Mouse (Mus musculus): Measurements from ENCODE around the gene Aip. TPM values are rescaled to one million over a fixed set of nuclear protein-coding genes. Genes with fewer than 3 reads are reported as not detected.
A peak's percentile ranks its signal among the peaks of the same experiment; 100 is the strongest.

The Aip gene
- polyA plus RNA-seq, 1 experiment from 2014 or later: 86.9 TPM

DNA sequence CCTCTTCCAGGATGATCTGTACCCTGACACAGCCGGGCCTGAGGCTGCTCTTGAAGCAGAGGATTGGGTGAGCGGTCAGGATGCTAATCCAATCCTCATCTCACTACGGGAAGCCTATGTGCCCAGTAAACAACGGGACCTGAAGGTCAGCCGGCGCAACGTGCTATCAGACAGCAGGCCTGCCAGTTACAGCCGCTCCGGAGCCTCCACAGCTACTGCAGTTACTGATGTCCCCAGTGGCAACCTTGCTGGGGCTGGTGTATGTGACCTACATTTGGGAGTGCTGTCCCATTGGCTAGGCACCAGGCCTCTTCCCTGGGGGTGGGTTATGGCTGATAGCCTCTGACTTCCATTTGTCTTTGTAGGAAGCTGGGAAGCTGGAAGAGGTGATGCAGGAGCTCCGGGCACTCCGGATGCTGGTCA, 27.6 kb upstream of the Aip start, which contains the start of gene Ptprcap:
Gene Ptprcap (plus strand): TSS at position 373 of the 423 bp plus-strand sequence.
- no peaks in the 10 kb centered on the region for H3K9me3 ChIP-seq (replicated peaks; ENCODE audit: control insufficient read depth, low read length)
- WGBS: 67% methylated on average over 11 of the region's 11 CpGs
- H3K4me3 ChIP-seq (replicated peaks; ENCODE audit: low read length): no peak within 1 kb of the TSS
- H3K4me1 ChIP-seq (ENCODE audit: control insufficient read depth, insufficient read depth, low read length): peaks cover 8% of the 10 kb centered on the region
- no peaks in the 10 kb centered on the region for H3K27me3 ChIP-seq (ENCODE audit: control insufficient read depth, insufficient read depth, low read length)
- H3K4me2 ChIP-seq (ENCODE audit: low read depth, low read length): no peak within 1 kb of the TSS
- no peak within 1 kb of the TSS for H3K9ac ChIP-seq (ENCODE audit: low read length)
- no peak within 1 kb of the TSS for H3K27ac ChIP-seq (ENCODE audit: low read length)
- H3K36me3 ChIP-seq (ENCODE audit: control insufficient read depth, insufficient read depth, low read length): peaks cover 9% of the 10 kb centered on the region
- no peak for ATAC-seq (ENCODE audit: insufficient read depth, low FRiP score)

DNA sequence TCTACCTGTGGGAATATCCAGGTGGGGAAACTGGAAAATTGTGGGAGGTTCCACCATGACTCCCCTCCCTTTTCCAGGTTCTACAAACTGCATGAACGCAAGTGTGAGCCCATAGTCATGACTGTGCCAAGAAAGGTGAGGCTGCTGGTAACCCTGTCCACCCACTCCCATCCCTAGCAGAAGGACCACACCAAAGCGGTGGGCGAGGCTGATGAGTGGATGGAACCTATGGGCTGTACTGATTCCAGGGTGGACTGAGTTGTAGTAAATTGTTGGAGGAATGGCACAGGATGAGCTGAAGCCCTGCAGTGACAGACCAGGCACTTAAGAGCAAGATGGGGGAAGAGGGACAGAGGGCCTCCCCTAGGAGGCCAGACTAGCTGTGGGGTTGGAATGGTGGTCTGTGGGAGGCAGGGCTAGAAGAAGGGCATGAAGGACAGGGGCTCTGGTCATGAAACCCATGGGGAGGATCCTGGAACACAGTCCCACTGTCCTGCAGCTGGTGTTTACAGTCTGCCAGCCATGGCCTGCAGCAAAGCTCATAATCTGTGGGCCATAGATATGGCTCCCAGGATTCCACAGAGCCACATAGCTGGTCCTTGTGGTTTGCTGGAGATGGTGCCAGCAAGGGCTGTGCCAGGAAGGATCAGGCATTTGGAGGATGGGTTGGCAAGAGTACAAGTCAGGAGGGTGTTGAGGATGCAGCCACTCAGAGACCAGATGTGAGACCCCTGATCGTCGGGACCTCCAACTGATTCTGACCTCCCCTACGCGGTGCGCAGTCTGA, 27.0 kb upstream of the Aip start:
- 90% methylated on average over 8 of the region's 8 CpGs for WGBS
- Histone ChIP-seq H3K27ac (ENCODE audit: low read length) (no peak overlapping the region), H3K36me3 (ENCODE audit: control insufficient read depth, insufficient read depth, low read length) (peaks cover 9% of the 10 kb centered on the region), H3K27me3 (ENCODE audit: control insufficient read depth, insufficient read depth, low read length) (no peaks in the 10 kb centered on the region), H3K4me1 (ENCODE audit: control insufficient read depth, insufficient read depth, low read length) (peaks cover 14% of the 10 kb centered on the region), H3K4me3 (replicated peaks; ENCODE audit: low read length) (no peak overlapping the region), H3K9ac (ENCODE audit: low read length) (no peak overlapping the region), H3K4me2 (ENCODE audit: low read depth, low read length) (no peak overlapping the region), H3K9me3 (replicated peaks; ENCODE audit: control insufficient read depth, low read length) (no peaks in the 10 kb centered on the region)
- ATAC-seq (ENCODE audit: insufficient read depth, low FRiP score): no peak

DNA sequence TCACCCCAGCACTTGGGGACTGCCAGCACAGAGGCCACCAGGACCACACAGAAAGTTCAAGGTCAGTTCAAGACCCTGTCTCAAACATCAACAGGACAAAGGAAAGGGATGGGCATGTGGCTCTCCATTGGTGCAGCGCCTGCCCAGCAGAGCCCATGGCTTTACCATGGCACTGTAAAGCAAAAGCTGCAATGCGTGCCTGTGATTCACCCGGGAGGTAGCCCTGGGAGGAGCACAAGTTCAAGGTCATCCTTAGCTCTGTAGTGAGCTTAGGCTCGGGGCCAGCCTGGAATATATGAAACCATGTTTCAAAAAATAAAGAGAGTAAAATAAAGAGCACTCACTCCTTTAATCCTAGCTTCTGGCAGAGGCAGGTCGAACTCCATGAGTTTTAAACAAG, 26.2 kb upstream of the Aip start:
- Histone ChIP-seq H3K36me3 (ENCODE audit: control insufficient read depth, insufficient read depth, low read length) (peaks cover 9% of the 10 kb centered on the region), H3K4me1 (ENCODE audit: control insufficient read depth, insufficient read depth, low read length) (peaks cover 15% of the 10 kb centered on the region)

DNA sequence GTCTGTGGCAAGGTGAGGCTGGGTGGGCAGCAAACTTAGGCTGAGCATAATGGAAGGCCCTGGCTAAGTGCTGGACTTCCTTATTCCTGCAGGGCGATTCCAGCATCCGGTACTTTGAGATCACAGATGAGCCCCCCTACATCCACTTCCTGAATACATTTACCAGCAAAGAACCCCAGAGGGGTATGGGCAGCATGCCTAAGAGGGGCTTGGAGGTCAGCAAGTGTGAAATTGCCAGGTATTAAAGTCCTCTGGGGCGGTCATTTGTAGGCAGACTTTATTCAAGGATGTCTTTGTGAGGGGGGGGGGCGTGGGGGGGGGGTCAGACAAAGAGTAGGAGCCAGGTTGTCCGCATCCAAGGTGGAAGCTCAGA, 25.8 kb upstream of the Aip start:
- peaks cover 9% of the 10 kb centered on the region for H3K36me3 ChIP-seq (ENCODE audit: control insufficient read depth, insufficient read depth, low read length)
- no peak overlapping the region for H3K4me3 ChIP-seq (replicated peaks; ENCODE audit: low read length)
- peaks cover 15% of the 10 kb centered on the region for H3K4me1 ChIP-seq (ENCODE audit: control insufficient read depth, insufficient read depth, low read length)
- WGBS: 81% methylated on average over 5 of the region's 5 CpGs
- ATAC-seq (ENCODE audit: insufficient read depth, low FRiP score): no peak
- no peaks in the 10 kb centered on the region for H3K27me3 ChIP-seq (ENCODE audit: control insufficient read depth, insufficient read depth, low read length)
- no peak overlapping the region for H3K9ac ChIP-seq (ENCODE audit: low read length)
- H3K27ac ChIP-seq (ENCODE audit: low read length): no peak overlapping the region
- H3K4me2 ChIP-seq (ENCODE audit: low read depth, low read length): no peak overlapping the region
- H3K9me3 ChIP-seq (replicated peaks; ENCODE audit: control insufficient read depth, low read length): no peaks in the 10 kb centered on the region

More for the DNA sequence above, 26.2 kb upstream of the Aip start:
- no peak for ATAC-seq (ENCODE audit: insufficient read depth, low FRiP score)
- Histone ChIP-seq H3K9ac (ENCODE audit: low read length) (no peak overlapping the region), H3K4me2 (ENCODE audit: low read depth, low read length) (no peak overlapping the region), H3K4me3 (replicated peaks; ENCODE audit: low read length) (no peak overlapping the region), H3K9me3 (replicated peaks; ENCODE audit: control insufficient read depth, low read length) (no peaks in the 10 kb centered on the region), H3K27me3 (ENCODE audit: control insufficient read depth, insufficient read depth, low read length) (no peaks in the 10 kb centered on the region), H3K27ac (ENCODE audit: low read length) (no peak overlapping the region)
- 90% methylated on average over 5 of the region's 5 CpGs for WGBS

DNA sequence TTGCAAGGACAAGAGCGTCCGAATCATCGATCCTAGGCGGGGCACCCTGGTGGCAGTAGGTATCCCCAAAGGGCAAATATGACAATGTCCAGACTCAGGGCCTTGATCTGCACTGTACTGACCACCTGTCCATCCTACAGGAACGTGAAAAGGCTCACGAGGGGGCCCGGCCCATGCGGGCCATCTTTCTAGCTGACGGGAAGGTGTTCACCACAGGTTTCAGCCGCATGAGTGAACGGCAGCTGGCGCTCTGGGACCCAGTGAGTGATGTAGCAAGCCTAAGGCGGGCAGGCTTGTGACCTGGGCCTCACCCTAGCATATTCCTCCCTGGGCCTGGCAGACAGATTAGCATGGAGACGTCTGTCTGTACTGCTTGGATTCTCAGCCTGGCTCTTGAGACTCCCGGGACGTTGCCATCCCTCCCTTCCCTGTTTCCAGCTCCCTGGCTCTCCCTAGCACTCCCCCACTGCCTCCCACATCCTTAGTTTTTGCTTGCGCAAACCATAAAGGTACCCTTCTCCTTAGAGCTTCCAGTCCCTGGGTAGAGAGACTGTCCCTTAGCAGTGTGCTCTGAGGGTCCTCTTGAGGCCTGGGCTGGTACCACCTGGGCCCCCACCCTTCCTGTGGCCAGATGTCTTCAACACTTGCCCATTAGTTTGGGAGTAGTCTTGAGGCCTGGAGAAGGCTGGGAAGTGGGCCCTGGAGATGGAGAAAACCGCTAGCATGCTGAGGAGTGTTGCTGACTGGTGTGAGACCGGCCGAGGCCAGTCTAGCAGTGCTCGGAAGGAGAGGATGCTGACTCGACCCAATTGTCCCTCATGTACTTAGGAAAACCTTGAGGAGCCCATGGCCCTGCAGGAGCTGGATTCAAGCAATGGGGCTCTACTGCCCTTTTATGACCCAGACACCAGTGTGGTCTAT, 25.2 kb upstream of the Aip start:
- ATAC-seq (ENCODE audit: insufficient read depth, low FRiP score): no peak
- 92% methylated on average over 22 of the region's 22 CpGs for WGBS
- Histone ChIP-seq H3K9me3 (replicated peaks; ENCODE audit: control insufficient read depth, low read length) (no peaks in the 10 kb centered on the region), H3K4me2 (ENCODE audit: low read depth, low read length) (no peak overlapping the region), H3K4me1 (ENCODE audit: control insufficient read depth, insufficient read depth, low read length) (peaks cover 15% of the 10 kb centered on the region), H3K27ac (ENCODE audit: low read length) (no peak overlapping the region), H3K9ac (ENCODE audit: low read length) (no peak overlapping the region), H3K36me3 (ENCODE audit: control insufficient read depth, insufficient read depth, low read length) (peaks cover 9% of the 10 kb centered on the region), H3K27me3 (ENCODE audit: control insufficient read depth, insufficient read depth, low read length) (no peaks in the 10 kb centered on the region), H3K4me3 (replicated peaks; ENCODE audit: low read length) (no peak overlapping the region)

DNA sequence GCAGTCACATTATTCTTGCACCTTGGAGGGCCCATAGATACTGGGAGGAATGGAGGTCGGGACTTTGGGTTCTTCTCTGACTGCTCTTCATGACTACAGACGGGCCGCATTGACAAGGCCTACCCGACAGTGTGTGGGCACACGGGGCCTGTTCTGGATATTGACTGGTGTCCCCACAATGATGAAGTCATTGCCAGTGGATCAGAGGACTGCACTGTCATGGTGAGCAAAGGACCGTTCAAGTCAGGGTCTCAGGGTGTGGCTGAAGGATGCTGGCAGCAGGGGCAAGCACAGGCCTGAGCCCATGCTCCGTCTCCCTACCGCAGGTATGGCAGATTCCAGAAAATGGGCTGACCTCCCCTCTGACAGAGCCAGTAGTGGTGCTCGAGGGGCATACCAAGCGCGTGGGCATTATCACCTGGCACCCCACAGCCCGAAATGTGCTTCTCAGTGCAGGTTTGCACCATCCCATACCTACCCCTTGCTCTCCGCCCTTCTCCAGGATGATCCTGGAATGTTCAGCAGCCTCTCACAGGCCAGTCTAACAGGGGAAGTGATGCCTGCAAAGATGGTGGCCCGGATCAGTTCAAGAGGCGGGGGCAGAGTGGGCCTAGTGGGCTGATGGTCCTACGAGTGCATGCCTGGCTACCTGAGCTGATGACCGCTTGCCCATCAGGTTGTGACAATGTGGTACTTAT, 24.3 kb upstream of the Aip start:
- Histone ChIP-seq H3K27me3 (ENCODE audit: control insufficient read depth, insufficient read depth, low read length) (no peaks in the 10 kb centered on the region), H3K9ac (ENCODE audit: low read length) (peak overlapping the region; percentile 96), H3K4me2 (ENCODE audit: low read depth, low read length) (peak overlapping the region; percentile 86), H3K9me3 (replicated peaks; ENCODE audit: control insufficient read depth, low read length) (no peaks in the 10 kb centered on the region), H3K4me3 (replicated peaks; ENCODE audit: low read length) (peak overlapping the region; percentile 87; the same call in 1 of the 2 replicates), H3K4me1 (ENCODE audit: control insufficient read depth, insufficient read depth, low read length) (peaks cover 15% of the 10 kb centered on the region), H3K27ac (ENCODE audit: low read length) (0 out of 2 replicates have a peak overlapping the region, but pooled peaks have one; percentile 76), H3K36me3 (ENCODE audit: control insufficient read depth, insufficient read depth, low read length) (peaks cover 9% of the 10 kb centered on the region)
- 92% methylated on average over 17 of the region's 17 CpGs for WGBS
- no peak for ATAC-seq (ENCODE audit: insufficient read depth, low FRiP score)

DNA sequence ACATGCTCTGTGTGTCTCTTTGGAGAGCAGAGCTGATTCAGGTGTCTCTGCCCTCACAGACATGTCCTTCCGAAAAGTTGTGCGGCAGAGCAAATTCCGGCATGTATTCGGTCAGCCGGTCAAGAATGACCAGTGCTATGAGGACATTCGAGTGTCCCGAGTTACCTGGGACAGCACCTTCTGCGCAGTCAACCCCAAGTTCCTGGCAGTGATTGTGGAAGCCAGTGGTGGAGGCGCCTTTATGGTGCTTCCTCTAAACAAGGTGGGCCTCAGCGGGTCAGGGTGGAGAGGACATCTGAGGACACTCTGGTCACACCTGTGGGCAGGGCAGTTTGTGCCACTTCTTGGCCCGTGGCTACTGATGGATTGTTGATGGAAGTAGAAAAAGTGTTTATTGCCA, 23.6 kb upstream of the Aip start:
- no peak for ATAC-seq (ENCODE audit: insufficient read depth, low FRiP score)
- Histone ChIP-seq H3K36me3 (ENCODE audit: control insufficient read depth, insufficient read depth, low read length) (peaks cover 9% of the 10 kb centered on the region), H3K9me3 (replicated peaks; ENCODE audit: control insufficient read depth, low read length) (no peaks in the 10 kb centered on the region), H3K27me3 (ENCODE audit: control insufficient read depth, insufficient read depth, low read length) (no peaks in the 10 kb centered on the region), H3K4me3 (replicated peaks; ENCODE audit: low read length) (peak overlapping the region; percentile 87), H3K4me2 (ENCODE audit: low read depth, low read length) (peak overlapping the region; percentile 86), H3K4me1 (ENCODE audit: control insufficient read depth, insufficient read depth, low read length) (peaks cover 15% of the 10 kb centered on the region), H3K9ac (ENCODE audit: low read length) (peak overlapping the region; percentile 96), H3K27ac (ENCODE audit: low read length) (peak overlapping the region; percentile 76)
- 82% methylated on average over 11 of the region's 11 CpGs for WGBS

DNA sequence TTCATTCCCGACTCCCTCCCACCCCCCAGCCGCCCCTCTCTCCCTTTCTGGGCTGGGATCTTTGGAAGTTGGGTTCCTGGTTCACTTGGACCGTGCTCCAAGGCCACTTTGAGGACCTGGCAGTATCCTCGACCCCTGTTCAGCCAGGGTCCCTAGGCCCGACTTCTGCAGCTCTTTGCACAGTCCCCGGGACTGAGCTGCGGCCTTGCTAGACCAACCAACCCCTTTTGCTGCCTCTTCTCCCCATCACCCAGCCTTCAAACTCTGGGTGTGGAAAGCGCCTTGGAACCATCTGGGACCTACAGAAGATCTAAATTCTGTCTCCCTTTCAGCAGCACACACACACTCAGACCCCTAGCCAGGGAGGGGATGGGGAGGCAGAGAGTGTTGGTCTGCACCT, 23.2 kb upstream of the Aip start:
- Histone ChIP-seq H3K36me3 (ENCODE audit: control insufficient read depth, insufficient read depth, low read length) (peaks cover 9% of the 10 kb centered on the region), H3K4me3 (replicated peaks; ENCODE audit: low read length) (peak overlapping the region; percentile 87), H3K9me3 (replicated peaks; ENCODE audit: control insufficient read depth, low read length) (no peaks in the 10 kb centered on the region), H3K27me3 (ENCODE audit: control insufficient read depth, insufficient read depth, low read length) (no peaks in the 10 kb centered on the region), H3K9ac (ENCODE audit: low read length) (peak overlapping the region; percentile 96), H3K4me1 (ENCODE audit: control insufficient read depth, insufficient read depth, low read length) (peaks cover 15% of the 10 kb centered on the region), H3K4me2 (ENCODE audit: low read depth, low read length) (peak overlapping the region; percentile 86), H3K27ac (ENCODE audit: low read length) (peak overlapping the region; percentile 76)
- WGBS: 2% methylated on average over 8 of the region's 8 CpGs
- ATAC-seq (ENCODE audit: insufficient read depth, low FRiP score): no peak; the same call in 1 of the 2 replicates

All from stomach, embryonic 16.5 days (tissue).